Mouse (Mus musculus) cerebellum, adult 2 months (tissue): ENCODE measurements at regions not wholly inside any gene's neighbourhood (a gene's known extent, or its start where the extent isn't known, plus 50 kb on each side); places are given as distances from the start of the nearest gene placed in this dataset.

Experiments used
- DNase-seq, 2 experiments: peaks; one replicate each; pipeline ENCODE4 v3.0.0; 2021
- H3K27ac ChIP-seq: fragments of 200-500 bp; 2 replicates; pipeline ENCODE4 v1.5.1; 2012; ENCODE audit warnings: low read length, control low read depth, inconsistent platforms; ENCODE audit not compliant: insufficient read depth
- H3K27me3 ChIP-seq: fragments of 200-500 bp; 2 replicates; pipeline ENCODE4 v1.6.1; 2012; ENCODE audit warnings: inconsistent platforms, mild to moderate bottlenecking, low read length, moderate library complexity; ENCODE audit not compliant: control insufficient read depth, insufficient read depth
- H3K4me1 ChIP-seq: fragments of 200-500 bp; 2 replicates; pipeline ENCODE4 v1.6.1; 2011; ENCODE audit warnings: low read length; ENCODE audit not compliant: control insufficient read depth, insufficient read depth
- H3K4me3 ChIP-seq: fragments of 200-500 bp; replicated peaks from 2 replicates; pipeline ENCODE3; 2011; ENCODE audit warnings: mild to moderate bottlenecking, low read depth, low read length, control low read depth; ENCODE audit not compliant: insufficient read depth
- CTCF ChIP-seq: fragments of 200-500 bp; IDR thresholded peaks from 2 replicates; pipeline ENCODE4 v1.5.1; 2011; ENCODE audit warnings: low read depth, mild to moderate bottlenecking, control low read depth, low read length, moderate library complexity, borderline replicate concordance; ENCODE audit not compliant: insufficient read depth
- POLR2A ChIP-seq: fragments of 200-500 bp; IDR thresholded peaks from 2 replicates; pipeline ENCODE4 v1.6.1; 2011; ENCODE audit warnings: low read length, control low read depth, borderline replicate concordance; ENCODE audit not compliant: insufficient read depth
- WGBS: fragments of 180-500 bp; shearing (Covaris S2); methylation state at CpG from one replicate; pipeline ENCODE4 v1.1.7; 2018; 5-methylcytosine and 5-hydroxymethylcytosine counted together

DNA sequence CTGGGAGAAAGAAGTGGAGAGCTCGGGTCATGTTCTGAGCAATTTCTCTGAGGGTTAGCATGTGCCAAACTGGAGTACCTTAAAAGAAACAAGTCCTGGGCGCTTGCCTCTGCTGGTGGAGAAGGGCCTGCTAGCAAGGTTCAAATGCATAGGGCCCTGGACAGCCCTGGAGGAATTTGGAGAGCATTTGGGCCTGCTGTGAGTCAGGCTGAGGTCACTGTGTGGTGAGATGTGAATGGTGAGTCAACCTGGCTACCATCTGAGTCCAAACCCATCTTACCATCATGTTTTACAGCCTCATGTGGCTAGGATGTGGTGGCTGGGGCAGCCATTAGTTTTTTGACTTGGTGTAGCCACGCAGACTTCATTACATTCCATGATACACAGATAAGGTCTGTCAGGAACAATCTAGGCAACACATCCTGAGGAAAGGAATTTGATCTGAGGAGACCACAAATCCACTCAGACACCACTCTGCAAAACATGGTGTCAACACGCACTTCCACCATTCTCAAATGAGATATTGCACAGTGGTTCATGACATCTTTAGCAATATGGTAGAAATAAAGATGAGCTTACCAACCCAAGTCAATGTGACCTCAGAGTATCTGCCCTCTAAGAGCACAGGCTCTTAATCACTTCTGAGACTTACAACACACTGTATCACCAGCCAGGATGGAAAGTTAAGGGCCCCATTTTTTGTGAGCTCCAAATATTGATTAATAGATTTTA is 83.1 kb downstream of the Thbs2 start:
- no peak for TF ChIP-seq POLR2A
- no peak for TF ChIP-seq CTCF
- Histone ChIP-seq H3K4me1 (no peaks in the 10 kb centered on the region), H3K4me3 (no peak overlapping the region), H3K27ac (no peak overlapping the region), H3K27me3 (no peaks in the 10 kb centered on the region)
- DNase-seq, result no peak
- 89% methylated on average over 4 of the region's 4 CpGs for WGBS

DNA sequence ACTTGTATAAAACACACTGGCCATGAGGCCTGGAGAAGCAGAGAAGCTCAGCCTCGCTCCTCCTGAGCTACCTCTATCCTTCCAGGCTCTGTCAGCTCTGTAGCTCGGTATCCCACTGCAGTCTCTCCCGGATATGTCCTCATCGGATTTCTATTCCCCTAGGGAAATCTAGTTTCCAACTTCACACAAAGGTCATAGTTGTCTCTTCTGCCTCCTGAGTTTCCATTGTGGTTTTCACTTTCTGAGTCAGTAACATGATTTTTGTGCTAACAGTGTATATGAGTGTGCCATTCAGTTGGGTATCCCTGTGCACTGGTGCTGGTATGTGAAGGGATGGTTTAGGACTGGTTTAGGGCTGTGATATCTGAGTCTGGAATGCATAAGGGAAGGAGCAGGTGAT is 85.2 kb downstream of the Thbs2 start:
- 75% methylated on average over 4 of the region's 4 CpGs for WGBS

DNA sequence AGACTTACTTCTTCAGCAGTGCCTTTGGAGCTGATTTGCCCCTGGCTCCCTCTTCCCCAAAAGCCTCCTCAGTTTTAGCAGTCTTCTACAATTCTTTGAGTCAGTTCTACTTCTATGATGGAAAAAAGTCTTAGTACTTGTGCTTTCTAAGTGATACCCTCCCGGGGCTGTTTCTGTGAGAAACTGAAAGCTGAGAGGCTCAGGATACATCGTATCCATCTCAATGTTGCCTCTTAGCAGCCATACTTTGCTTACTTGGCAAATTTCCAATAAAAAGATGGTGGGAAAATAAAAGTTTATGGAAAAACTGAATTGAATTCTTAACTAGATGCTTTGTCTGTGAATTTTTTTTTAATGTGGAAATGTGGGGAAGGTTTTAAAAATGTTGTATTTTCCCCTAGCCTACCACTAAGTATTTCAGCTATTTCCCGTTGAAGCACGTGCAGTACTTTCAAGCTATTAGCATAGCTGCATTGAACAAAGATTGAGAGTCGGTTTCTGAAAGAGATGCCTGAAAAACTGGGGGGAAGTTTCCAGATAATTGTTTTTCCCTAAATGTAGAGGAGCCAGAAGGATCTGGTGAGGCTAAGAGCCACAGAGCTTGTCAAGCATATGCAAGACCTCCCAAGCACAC is 87.6 kb downstream of the Thbs2 start:
- Histone ChIP-seq H3K4me3 (no peak overlapping the region), H3K4me1 (no peaks in the 10 kb centered on the region), H3K27me3 (no peaks in the 10 kb centered on the region), H3K27ac (no peak overlapping the region)
- TF ChIP-seq CTCF (no peak), POLR2A (no peak)
- 77% methylated on average over 5 of the region's 5 CpGs for WGBS
- no peak for DNase-seq

More for the DNA sequence above, 85.2 kb downstream of the Thbs2 start:
- no peak for TF ChIP-seq CTCF
- TF ChIP-seq POLR2A, result no peak
- DNase-seq, result no peak
- no peak overlapping the region for H3K4me3 ChIP-seq
- H3K4me1 ChIP-seq, result no peaks in the 10 kb centered on the region
- no peak overlapping the region for H3K27ac ChIP-seq
- no peaks in the 10 kb centered on the region for H3K27me3 ChIP-seq

DNA sequence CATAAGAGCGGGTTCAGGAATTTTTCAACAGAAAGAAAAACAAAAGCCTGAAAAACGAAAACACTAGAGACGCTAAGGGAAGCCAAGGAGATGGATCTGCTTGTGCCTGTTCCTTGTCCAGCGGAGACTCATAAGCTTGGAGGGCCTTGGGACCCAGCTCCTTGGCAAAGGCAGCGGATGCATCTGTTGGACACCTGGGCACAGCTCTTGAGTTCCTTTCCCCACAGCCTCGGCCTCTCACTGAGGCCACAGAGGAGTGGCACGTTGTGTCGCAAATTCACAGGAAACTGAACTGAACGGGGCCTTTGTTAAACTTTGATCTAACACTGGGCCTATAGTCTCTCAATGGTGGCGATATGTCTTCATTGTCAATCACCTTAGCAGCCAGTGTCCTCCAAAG is 94.4 kb downstream of the Thbs2 start:
- TF ChIP-seq POLR2A (no peak), CTCF (no peak)
- H3K27ac ChIP-seq, result no peak overlapping the region
- DNase-seq, result no peak
- H3K4me3 ChIP-seq, result no peak overlapping the region
- 55% methylated on average over 10 of the region's 10 CpGs for WGBS
- no peaks in the 10 kb centered on the region for H3K4me1 ChIP-seq
- no peaks in the 10 kb centered on the region for H3K27me3 ChIP-seq

DNA sequence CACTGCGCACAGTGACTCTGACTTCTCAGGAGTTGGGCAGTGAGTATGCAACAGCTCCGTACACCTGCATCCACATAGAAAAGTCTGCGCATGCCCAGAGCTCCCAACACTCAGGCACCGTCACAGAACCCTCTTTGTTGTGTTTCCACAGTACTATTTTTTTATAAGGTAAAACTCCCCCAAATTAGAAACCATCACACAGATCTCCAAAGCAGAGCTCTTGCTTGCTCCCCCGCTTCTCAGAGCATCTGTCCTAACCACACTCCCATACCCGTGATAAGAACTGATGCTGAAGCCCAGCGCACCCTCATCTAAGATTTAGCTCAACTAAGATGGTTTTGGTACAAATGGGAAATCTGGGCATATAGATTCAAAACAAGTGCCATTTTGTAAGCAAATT is 97.6 kb downstream of the Thbs2 start:
- DNase-seq, result no peak
- H3K4me3 ChIP-seq, result no peak overlapping the region
- WGBS, result 91% methylated on average over 7 of the region's 7 CpGs
- H3K27ac ChIP-seq, result no peak overlapping the region
- TF ChIP-seq POLR2A, result no peak
- TF ChIP-seq CTCF, result no peak
- no peaks in the 10 kb centered on the region for H3K27me3 ChIP-seq
- no peaks in the 10 kb centered on the region for H3K4me1 ChIP-seq

DNA sequence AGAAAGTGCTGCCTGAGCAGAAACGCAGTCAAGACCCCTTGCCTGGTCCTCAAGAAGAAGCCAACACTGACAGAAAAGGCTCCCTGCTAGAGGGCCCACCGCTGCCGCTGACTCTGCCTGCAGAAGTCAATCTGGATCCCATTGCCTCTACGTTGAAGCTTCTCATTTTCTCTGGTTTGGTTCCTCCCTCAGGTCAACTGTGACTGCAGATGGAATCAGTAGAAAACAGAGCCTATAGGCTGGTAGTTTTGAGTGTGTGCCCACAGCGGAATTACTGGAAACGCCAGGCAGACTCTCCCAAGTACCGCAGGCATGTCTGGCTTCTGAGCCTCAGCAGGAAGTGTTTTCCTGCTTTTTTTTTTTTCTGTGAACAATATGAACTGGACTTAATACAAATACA is 98.5 kb downstream of the Thbs2 start:
- WGBS, result 71% methylated on average over 7 of the region's 7 CpGs

DNA sequence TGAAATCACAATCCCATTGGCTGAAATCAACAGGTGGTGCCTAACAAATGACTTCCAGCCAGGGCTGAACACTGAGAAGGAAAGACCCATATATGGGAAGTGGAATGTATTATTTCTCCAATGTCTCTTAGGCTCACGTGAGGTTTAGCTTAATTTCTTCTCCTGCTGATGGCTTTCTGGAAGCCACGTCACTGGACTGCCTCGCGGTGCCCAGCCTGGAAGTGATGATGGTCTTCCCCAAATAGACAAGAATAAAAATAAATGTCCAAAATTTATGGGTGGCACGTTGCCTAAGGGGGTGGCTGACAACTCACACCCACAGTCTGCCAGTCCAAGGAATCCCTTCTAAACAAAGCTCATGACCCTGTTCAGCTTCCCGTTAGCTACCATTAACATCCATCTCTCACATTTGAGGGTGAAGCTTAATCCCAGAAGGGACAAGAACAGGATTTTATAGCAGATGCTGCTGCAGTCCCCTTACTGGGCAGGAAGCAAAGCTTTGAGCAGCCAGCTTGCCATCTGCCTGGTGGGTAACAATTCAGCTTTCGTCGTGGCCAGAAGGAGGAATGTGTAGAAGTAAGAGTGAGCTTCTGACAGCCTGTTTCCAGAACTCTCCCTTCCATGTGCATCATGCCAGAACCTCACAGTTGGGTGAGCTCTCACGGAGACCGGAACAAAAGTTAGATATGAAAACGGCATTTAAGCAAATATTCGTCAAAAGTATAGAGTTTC is 105.8 kb downstream of the Thbs2 start:
- DNase-seq, result no peak
- Histone ChIP-seq H3K27me3 (no peaks in the 10 kb centered on the region), H3K27ac (no peak overlapping the region), H3K4me1 (0 out of 2 replicates have a peak, but pooled peaks cover 4% of the 10 kb centered on the region), H3K4me3 (no peak overlapping the region)
- 26% methylated on average over 12 of the region's 12 CpGs for WGBS
- TF ChIP-seq CTCF (no peak), POLR2A (no peak)

More for the DNA sequence above, 98.5 kb downstream of the Thbs2 start:
- H3K27ac ChIP-seq, result no peak overlapping the region
- H3K27me3 ChIP-seq, result no peaks in the 10 kb centered on the region
- no peaks in the 10 kb centered on the region for H3K4me1 ChIP-seq
- no peak for TF ChIP-seq POLR2A
- no peak for TF ChIP-seq CTCF
- DNase-seq, result no peak
- H3K4me3 ChIP-seq, result no peak overlapping the region

DNA sequence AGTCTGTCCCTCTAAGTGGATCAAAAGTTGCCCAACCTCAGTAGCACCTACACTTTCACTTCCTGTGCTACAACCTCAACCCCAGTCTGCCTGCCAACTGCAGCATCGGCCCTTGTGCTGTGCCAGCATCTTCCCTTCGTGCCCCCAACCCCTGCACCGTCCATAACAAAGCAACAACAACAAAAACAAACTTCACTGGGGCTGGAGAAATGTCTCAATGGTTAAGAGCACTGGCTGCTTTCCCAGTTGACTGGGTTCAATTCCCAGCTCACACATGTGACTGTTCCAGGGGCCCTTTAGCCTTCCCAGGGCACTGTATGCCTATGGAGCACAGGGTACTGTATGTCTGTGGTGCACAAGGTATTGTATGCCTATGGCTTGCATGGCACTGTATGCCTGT is 114.4 kb downstream of the Thbs2 start:
- no peak for DNase-seq
- no peaks in the 10 kb centered on the region; the same call in 1 of the 2 replicates for H3K27me3 ChIP-seq
- H3K4me3 ChIP-seq, result no peak overlapping the region
- WGBS, result 61% methylated on average over 3 of the region's 3 CpGs
- no peaks in the 10 kb centered on the region for H3K4me1 ChIP-seq
- no peak for TF ChIP-seq CTCF
- TF ChIP-seq POLR2A, result no peak
- H3K27ac ChIP-seq, result no peak overlapping the region
